Mouse (Mus musculus): ENCODE results near the gene Disc1.

GRCm38 (mm10) chr8:125127621-125128020, 73.6 kb downstream of the Disc1 start:
- no peak for TF ChIP-seq POLR2A (IDR thresholded peaks at IDR 0.05; ENCODE audit: low read depth, low read length)
- no peak for TF ChIP-seq CTCF (IDR thresholded peaks at IDR 0.05; ENCODE audit: extremely low read depth, insufficient read depth, insufficient read length, insufficient replicate concordance)
